Mouse (Mus musculus) common myeloid progenitor, adult 5-6 weeks (primary cell): Measurements from ENCODE around the gene Cep350. TPM values are rescaled to one million over a fixed set of nuclear protein-coding genes. Genes with fewer than 3 reads are reported as not detected.

Source experiments
- ATAC-seq: replicated peaks from 2 replicates; pipeline ENCODE4 v1.8.0; 2016; ENCODE audit warnings: low read depth, mild to moderate bottlenecking, moderate TSS enrichment, inconsistent platforms; ENCODE audit not compliant: poor library complexity, severe bottlenecking
- total RNA-seq: library from RNA; stranded (forward); fragments of 200-1000, 187-1606 nt; gene quantifications from 2 replicates; pipeline ENCODE4 v1.2.3, GENCODE M21; 2017

The Cep350 gene
- total RNA-seq, 1 experiment from 2014 or later = 78.7 TPM

- peak; percentile 81 for ATAC-seq
Observed at GRCm38 (mm10) chr1:155812581-155813499, 160.2 kb downstream of the Cep350 start, which contains the start of gene Qsox1. Gene Qsox1, minus strand, starts transcription at chr1:155812889.

GRCm38 (mm10) chr1:155811995-155812580, 161.0 kb downstream of the Cep350 start:
- ATAC-seq = no peak

GRCm38 (mm10) chr1:155810616-155811015, 162.4 kb downstream of the Cep350 start:
- ATAC-seq = no peak

- peak; percentile 68 for ATAC-seq
Observed at GRCm38 (mm10) chr1:155809706-155810442, 163.2 kb downstream of the Cep350 start.

- ATAC-seq = no peak
Observed at GRCm38 (mm10) chr1:155808261-155808660, 164.8 kb downstream of the Cep350 start.

GRCm38 (mm10) chr1:155805607-155806006, 167.4 kb downstream of the Cep350 start:
- no peak for ATAC-seq

- ATAC-seq = no peak
Observed at GRCm38 (mm10) chr1:155801014-155801991, 171.8 kb downstream of the Cep350 start.

GRCm38 (mm10) chr1:155798000-155798399, 175.1 kb downstream of the Cep350 start:
- ATAC-seq = no peak

GRCm38 (mm10) chr1:155797425-155797824, 175.6 kb downstream of the Cep350 start:
- no peak for ATAC-seq

- ATAC-seq = no peak
Observed at GRCm38 (mm10) chr1:155796757-155797405, 176.2 kb downstream of the Cep350 start.

GRCm38 (mm10) chr1:155795791-155796233, 177.2 kb downstream of the Cep350 start:
- no peak for ATAC-seq

Other genes starting within 250 kb of the Cep350 start
- not detected in 2 replicates for gene Lhx4, start 221.6 kb downstream of the Cep350 start, total RNA-seq
- 21.5 and 23.8 TPM in 2 replicates for gene Qsox1, start 160.4 kb downstream of the Cep350 start, total RNA-seq
- 61.8 and 76.6 TPM in 2 replicates for gene Tor1aip2, start 62.1 kb upstream of the Cep350 start, total RNA-seq
- gene Tor1aip1, start 63.2 kb upstream of the Cep350 start, total RNA-seq = 31.1 and 54.0 TPM in 2 replicates
- not detected in 2 replicates for gene Fam163a, start 231.8 kb upstream of the Cep350 start, total RNA-seq